Mouse (Mus musculus): ENCODE results near the gene Rpn1. TPM values are rescaled to one million over a fixed set of nuclear protein-coding genes. Genes with fewer than 3 reads are reported as not detected.
"Not testable (repeated sequence)": the region's sequence is repeated elsewhere in the genome, so short reads cannot be mapped to it uniquely, and the experiment has no call there.

Gene Rpn1
- total RNA-seq, 1 experiment from 2014 or later, result 155 TPM

DNA sequence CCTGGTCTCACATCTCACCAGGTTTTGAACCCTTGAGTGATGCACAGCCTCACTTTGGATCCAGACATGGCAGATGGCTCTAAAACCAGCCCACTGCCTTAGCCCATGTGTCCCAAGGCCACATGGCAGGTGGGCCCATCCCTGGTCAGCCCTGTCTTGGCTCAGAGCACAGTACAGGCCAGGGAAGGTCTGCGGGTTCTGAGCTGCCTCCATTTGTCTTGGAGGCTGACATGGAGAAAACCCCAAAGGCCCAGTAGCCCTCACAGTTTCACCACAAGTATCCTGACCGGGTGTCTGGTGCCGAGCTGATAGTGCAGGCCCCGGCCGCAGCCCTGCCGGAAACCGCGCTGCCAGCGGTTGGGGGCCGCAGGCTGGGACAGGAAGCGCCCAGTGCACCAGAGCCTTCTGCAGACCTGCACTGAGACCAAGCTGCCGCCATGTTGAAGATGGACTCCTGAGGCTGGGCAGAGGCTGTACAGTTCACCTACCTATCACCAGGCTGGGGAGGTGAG, 22.4 kb downstream of the Rpn1 start:
- peak; percentile 35 to 55 for ATAC-seq (replicated peaks in 1 of 2; ENCODE audit: insufficient read depth in 1 of 2, low FRiP score in 2 of 2, low TSS enrichment in 1 of 2, low read depth in 1 of 2, poor library complexity in 2 of 2, severe bottlenecking in 2 of 2)

- ATAC-seq (replicated peaks in 1 of 2; ENCODE audit: insufficient read depth in 1 of 2, low FRiP score in 2 of 2, low TSS enrichment in 1 of 2, low read depth in 1 of 2, poor library complexity in 2 of 2, severe bottlenecking in 2 of 2), result no peak
Measured at GRCm38 (mm10) chr6:88107661-88108535, 23.6 kb downstream of the Rpn1 start.

DNA sequence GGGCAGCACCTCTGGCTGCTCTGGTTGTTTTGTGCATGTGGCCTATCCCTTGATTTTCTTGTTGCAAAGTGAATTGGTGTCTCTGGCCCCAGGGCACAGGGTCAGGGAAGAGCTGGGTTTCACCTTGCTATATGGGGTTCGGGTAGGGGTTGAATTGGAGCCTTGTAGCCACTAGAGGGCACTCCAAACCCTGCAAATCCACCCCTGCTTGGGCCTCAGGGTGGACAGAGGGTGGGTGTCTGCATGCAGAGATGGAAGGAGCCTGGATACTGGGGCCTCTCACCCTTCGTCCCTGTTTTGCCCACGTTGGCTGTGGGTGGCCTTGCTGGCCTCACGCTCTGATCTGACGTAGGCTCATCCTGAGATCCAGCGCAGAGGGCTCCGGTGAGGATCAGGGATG, 28.9 kb downstream of the Rpn1 start:
- ATAC-seq (replicated peaks in 1 of 2; ENCODE audit: insufficient read depth in 1 of 2, low FRiP score in 2 of 2, low TSS enrichment in 1 of 2, low read depth in 1 of 2, poor library complexity in 2 of 2, severe bottlenecking in 2 of 2), result peak; percentile 39 to 57; a peak in 3 of 4 replicates

- ATAC-seq (replicated peaks in 1 of 2; ENCODE audit: insufficient read depth in 1 of 2, low FRiP score in 2 of 2, low TSS enrichment in 1 of 2, low read depth in 1 of 2, poor library complexity in 2 of 2, severe bottlenecking in 2 of 2), result no peak
Measured at GRCm38 (mm10) chr6:88114414-88114813, 30.1 kb downstream of the Rpn1 start.

DNA sequence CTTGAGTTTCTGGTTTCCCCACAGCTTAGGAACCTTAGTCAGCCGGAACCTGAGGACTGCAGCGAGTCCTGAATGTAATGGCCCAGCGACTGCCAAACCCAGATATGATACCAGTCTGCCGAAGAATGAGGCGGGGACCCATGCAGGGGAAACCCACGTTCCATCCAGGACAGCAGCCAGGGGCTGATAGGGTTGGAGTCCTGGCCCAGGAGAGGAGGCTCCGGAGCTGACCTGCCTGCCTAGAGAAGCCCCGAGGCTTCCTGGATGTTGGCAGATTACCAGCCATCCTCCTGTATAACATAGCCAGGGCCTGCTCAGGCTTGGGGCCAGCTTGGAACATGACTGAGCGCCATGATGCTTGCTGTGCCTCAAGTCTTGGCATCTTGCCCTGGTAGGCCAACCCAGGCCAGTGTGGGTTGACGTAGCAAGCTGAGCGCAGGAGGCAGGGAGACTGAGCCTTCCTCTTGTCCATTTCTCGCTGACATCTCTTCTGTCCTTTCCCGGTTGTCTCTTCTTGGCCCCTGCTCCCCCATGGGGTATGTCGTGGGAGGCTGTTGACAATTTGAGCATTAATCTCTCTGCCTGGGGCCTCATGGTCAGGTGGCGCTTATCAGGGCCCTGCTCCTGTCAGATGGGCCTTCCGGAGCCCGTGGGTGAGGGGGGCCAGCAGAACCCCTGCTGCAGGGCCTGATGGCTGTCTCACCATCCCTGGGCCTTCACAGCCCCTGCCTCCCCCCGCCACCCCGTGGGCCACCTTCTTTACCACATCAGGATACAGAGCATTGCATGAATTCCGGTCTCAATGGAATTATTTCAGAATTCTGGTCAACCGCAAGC, 32.3 kb downstream of the Rpn1 start:
- ATAC-seq (replicated peaks in 1 of 2; ENCODE audit: insufficient read depth in 1 of 2, low FRiP score in 2 of 2, low TSS enrichment in 1 of 2, low read depth in 1 of 2, poor library complexity in 2 of 2, severe bottlenecking in 2 of 2), result peak; percentile 24 to 78

DNA sequence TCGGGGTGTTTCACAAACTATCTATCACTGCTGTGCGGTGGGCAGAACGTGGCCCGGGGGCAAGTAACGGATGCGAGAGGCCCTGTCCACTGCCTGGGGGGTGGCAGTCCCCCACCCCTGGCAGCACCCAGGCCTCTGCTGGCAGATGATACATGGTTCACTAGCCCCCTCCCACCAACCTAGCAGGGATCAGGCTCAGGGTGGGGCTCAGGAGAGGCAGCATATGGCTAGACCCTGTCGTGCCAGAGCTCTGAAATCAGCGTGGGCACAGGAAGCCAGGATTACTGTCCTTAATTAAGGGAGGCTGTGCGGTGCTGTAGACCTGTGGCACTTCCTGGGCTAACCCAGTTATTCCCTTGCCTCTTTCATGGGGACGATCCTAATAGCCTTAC, 32.9 kb downstream of the Rpn1 start:
- ATAC-seq (replicated peaks in 1 of 2; ENCODE audit: insufficient read depth in 1 of 2, low FRiP score in 2 of 2, low TSS enrichment in 1 of 2, low read depth in 1 of 2, poor library complexity in 2 of 2, severe bottlenecking in 2 of 2), result peak in 1 of 2 experiments; percentile 4; a peak in 2 of 4 replicates

DNA sequence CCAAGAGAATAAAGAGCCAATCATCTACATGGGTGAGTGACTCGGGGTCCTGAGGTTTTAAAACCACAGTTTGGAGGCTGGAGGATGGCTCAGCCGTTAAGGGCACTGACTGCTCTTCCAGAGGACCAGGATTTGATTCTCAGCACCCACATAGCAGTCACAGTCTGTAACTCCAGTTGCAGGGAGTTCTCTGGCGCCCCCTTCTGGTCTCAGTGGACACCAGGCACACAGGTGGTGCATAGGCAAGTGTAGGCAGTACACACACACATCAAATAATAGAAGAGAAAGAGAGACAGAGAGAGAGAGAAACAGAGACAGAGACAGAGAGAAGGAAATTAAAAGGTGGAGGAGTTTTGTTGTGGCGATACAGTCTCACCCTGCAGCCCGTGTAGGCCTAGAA, 35.0 kb downstream of the Rpn1 start:
- ATAC-seq (replicated peaks in 1 of 2; ENCODE audit: insufficient read depth in 1 of 2, low FRiP score in 2 of 2, low TSS enrichment in 1 of 2, low read depth in 1 of 2, poor library complexity in 2 of 2, severe bottlenecking in 2 of 2), result no peak

DNA sequence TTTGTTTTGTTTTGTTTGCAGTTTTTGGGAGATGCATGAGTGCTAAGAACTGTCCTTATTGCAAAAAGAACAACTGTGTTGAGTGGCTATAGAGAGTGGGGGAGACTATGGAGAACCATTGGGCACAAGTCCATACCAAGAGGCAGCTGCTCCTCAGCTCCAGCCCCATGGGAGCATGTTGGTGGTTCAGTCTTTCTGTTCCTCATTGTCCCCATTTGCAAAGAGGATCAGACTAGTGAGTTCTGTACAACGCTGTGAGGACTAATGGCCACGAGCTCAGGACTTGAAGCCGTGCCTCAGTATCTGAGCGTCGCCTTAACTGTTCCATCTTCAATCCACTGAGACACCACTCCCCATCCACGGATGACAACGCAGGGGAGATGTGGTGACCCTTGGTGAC, 36.5 kb downstream of the Rpn1 start:
- no peak for ATAC-seq (replicated peaks in 1 of 2; ENCODE audit: insufficient read depth in 1 of 2, low FRiP score in 2 of 2, low TSS enrichment in 1 of 2, low read depth in 1 of 2, poor library complexity in 2 of 2, severe bottlenecking in 2 of 2)

DNA sequence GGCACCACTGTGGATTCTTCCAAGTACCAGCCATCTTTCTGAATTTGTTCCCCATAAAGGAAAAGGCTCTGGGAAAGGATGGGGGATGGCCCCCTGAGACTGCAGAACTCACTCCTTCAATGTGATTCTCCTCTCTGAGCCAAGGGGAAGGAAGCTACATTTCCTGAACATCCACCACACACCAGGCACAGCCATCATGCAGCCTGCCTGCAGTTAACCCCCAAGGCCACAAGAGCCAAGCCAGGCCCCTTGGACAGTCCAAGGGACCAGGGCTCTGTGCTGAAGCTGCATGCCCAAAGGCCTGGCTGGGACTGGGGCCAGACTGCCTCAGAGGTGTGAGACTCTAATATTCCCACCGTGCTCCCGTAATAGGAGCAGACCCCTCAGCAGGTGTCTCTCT, 37.5 kb downstream of the Rpn1 start:
- peak; percentile 27 to 35 for ATAC-seq (replicated peaks in 1 of 2; ENCODE audit: insufficient read depth in 1 of 2, low FRiP score in 2 of 2, low TSS enrichment in 1 of 2, low read depth in 1 of 2, poor library complexity in 2 of 2, severe bottlenecking in 2 of 2)

DNA sequence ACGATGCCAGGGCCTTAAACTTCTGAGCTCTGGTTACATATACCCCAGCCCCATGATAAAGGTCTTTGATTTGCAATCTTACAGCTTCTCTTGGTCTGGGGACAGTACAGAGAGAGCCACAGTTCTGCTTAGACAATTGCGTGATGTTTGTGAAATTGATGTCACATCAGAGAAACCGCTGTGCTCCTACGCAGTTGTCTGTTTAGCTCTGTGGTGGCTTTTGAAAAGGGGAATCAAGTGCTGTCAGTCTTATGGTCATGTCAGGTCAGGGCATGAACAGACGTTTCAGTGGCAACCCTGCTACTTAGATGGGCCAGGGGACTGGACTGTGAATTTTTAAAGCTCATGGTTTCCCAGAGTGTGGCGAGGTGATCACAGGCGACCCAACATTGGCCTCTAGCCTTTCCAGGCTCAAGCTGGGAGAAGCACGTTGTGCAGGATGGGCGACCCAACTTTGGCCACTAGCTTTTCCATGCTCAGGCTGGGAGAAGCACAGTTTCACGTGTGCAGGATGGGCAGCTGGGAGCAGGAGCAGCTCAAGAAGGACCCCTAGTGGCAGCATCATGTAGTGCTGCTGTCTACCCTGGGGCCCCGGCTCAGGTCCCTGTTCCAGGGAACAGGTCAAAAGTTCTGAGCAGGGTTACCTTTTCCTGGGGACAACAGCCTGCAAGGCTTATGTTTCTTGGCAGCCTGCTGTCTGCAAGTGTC, 39.0 kb downstream of the Rpn1 start:
- ATAC-seq (replicated peaks in 1 of 2; ENCODE audit: insufficient read depth in 1 of 2, low FRiP score in 2 of 2, low TSS enrichment in 1 of 2, low read depth in 1 of 2, poor library complexity in 2 of 2, severe bottlenecking in 2 of 2), result peak in 1 of 2 experiments; percentile 41; a peak in 2 of 4 replicates

- ATAC-seq (replicated peaks in 1 of 2; ENCODE audit: insufficient read depth in 1 of 2, low FRiP score in 2 of 2, low TSS enrichment in 1 of 2, low read depth in 1 of 2, poor library complexity in 2 of 2, severe bottlenecking in 2 of 2), result peak; percentile 82 to 83
Measured at GRCm38 (mm10) chr6:88123858-88124261, 39.6 kb downstream of the Rpn1 start.

DNA sequence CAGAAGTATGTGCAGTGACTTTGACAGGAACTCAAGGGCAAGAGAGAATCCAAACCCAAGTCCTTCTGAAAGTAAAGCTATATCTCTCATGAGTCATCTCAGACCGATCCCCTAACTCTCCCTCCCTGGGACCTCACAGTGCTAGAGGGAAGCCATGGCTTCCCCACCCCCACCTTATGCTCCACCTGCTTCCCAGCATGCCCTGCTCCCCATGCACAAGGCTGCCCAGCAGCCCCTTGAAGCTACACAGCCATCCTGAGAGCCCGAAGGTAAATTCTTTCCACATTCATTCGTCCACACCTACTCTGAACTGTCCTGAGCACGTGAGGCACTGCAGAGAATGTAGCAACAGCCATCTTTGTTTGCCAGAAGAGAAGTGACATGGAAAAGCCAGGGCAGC, 40.3 kb downstream of the Rpn1 start:
- ATAC-seq (replicated peaks in 1 of 2; ENCODE audit: insufficient read depth in 1 of 2, low FRiP score in 2 of 2, low TSS enrichment in 1 of 2, low read depth in 1 of 2, poor library complexity in 2 of 2, severe bottlenecking in 2 of 2), result no peak

GRCm38 (mm10) chr6:88125815-88126214, 41.5 kb downstream of the Rpn1 start:
- ATAC-seq (replicated peaks in 1 of 2; ENCODE audit: insufficient read depth in 1 of 2, low FRiP score in 2 of 2, low TSS enrichment in 1 of 2, low read depth in 1 of 2, poor library complexity in 2 of 2, severe bottlenecking in 2 of 2), result not testable (repeated sequence)

DNA sequence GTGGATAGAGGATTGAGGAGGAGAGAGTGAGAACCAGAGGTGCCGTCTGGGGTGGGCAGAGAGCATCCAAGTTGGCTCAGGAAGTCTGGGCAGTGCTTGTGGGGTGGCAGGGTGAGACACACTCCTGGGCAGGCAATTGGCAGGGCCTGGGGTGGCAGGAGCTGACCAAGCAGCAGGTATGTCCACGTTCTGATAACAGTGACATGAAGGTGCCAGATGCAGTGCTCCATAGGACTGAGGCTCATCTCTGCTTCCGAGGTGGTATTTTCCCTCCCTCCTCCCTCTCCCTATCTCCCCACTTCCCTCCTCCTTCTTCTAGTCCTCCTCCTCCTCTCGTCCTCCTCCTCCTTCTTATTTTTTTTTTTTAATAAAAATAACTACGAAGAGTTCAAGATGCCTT, 47.2 kb downstream of the Rpn1 start:
- no peak for ATAC-seq (replicated peaks in 1 of 2; ENCODE audit: insufficient read depth in 1 of 2, low FRiP score in 2 of 2, low TSS enrichment in 1 of 2, low read depth in 1 of 2, poor library complexity in 2 of 2, severe bottlenecking in 2 of 2)

- ATAC-seq (replicated peaks in 1 of 2; ENCODE audit: insufficient read depth in 1 of 2, low FRiP score in 2 of 2, low TSS enrichment in 1 of 2, low read depth in 1 of 2, poor library complexity in 2 of 2, severe bottlenecking in 2 of 2), result peak; percentile 48 to 61
Measured at GRCm38 (mm10) chr6:88132051-88132450, 47.8 kb downstream of the Rpn1 start.

GRCm38 (mm10) chr6:88133061-88133460, 48.8 kb downstream of the Rpn1 start:
- no peak for ATAC-seq (replicated peaks in 1 of 2; ENCODE audit: insufficient read depth in 1 of 2, low FRiP score in 2 of 2, low TSS enrichment in 1 of 2, low read depth in 1 of 2, poor library complexity in 2 of 2, severe bottlenecking in 2 of 2)

DNA sequence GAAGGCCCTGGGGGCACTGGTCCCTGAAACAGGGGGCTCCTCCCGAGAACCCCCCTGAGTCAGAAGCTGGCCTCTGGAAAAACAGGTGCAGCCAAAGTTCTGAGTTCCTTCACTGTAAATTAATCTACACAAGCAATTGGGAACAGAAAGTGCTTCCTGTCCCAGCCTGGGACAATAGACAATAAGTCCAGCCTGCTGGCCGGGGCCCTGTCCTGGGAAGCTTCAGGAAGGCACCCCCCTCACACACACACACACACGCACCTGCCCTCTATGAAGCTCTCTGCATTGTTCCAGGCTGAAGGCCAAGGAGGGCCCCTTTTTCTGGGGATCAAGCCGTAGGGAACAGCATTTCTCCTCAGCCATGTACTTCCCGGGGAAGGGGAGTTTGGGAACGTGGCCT, 49.6 kb downstream of the Rpn1 start:
- no peak for ATAC-seq (replicated peaks in 1 of 2; ENCODE audit: insufficient read depth in 1 of 2, low FRiP score in 2 of 2, low TSS enrichment in 1 of 2, low read depth in 1 of 2, poor library complexity in 2 of 2, severe bottlenecking in 2 of 2)
